Mouse (Mus musculus): ENCODE measurements around the gene Flt3.

DNA sequence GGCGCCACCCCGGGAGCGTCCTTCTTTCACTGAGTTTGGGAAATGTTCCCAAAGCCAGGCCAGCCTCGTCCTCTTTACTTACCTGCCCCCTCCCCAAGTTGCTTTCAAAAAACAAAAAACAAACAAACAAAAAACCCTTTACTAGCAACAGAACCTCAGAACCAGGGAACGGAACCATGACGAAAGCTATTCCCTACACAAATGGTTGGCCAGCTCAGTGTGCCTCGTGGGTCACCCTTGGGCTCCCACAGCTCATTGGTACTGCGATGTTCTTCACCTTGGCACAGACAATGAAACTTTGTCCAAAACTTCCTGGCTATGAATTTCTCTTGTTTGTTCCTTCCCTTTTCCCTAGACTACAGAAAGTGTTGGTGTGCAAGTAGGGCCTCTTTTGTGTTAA, 98.1 kb downstream of the Flt3 start:
- TF ChIP-seq CTCF (IDR thresholded peaks at IDR 0.05) (no peak), EP300 (IDR thresholded peaks at IDR 0.05; ENCODE audit: insufficient read depth, low read depth, low read length) (no peak)

Measured in heart, adult 2 months (tissue).